Mouse (Mus musculus): ENCODE measurements around the gene Zfp963. TPM values are rescaled to one million over a fixed set of nuclear protein-coding genes. Genes with fewer than 3 reads are reported as not detected.
"Not testable (repeated sequence)": the region's sequence is repeated elsewhere in the genome, so short reads cannot be mapped to it uniquely, and the experiment has no call there.

The Zfp963 gene
- polyA plus RNA-seq, 1 experiment from 2014 or later: 5.8 TPM

GRCm38 (mm10) chr8:69740763-69741162 lies 9.0 kb downstream of the Zfp963 start:
- no peaks in the 10 kb centered on the region for H3K27me3 ChIP-seq (ENCODE audit: insufficient read depth, low read length)
- H3K27ac ChIP-seq (ENCODE audit: low read depth): no peak overlapping the region
- H3K9ac ChIP-seq: no peak overlapping the region
- no peak overlapping the region for H3K4me3 ChIP-seq (ENCODE audit: low read depth, low read length)
- ATAC-seq (ENCODE audit: insufficient read depth) (no peak), DNase-seq (no peak)
- H3K9me3 ChIP-seq (ENCODE audit: low read depth, low read length): no peaks in the 10 kb centered on the region
- no peaks in the 10 kb centered on the region for H3K4me1 ChIP-seq (ENCODE audit: insufficient read depth)
- no peak for TF ChIP-seq CTCF (IDR thresholded peaks at IDR 0.05; ENCODE audit: low read depth)
- WGBS: 80% methylated on average over 6 of the region's 6 CpGs
- H3K36me3 ChIP-seq (ENCODE audit: insufficient read depth): peaks cover 16% of the 10 kb centered on the region
- H3K4me2 ChIP-seq: no peak overlapping the region

- Histone ChIP-seq H3K27ac (ENCODE audit: low read depth) (no peak overlapping the region), H3K4me3 (ENCODE audit: low read depth, low read length) (no peak overlapping the region), H3K4me1 (ENCODE audit: insufficient read depth) (no peaks in the 10 kb centered on the region), H3K27me3 (ENCODE audit: insufficient read depth, low read length) (no peaks in the 10 kb centered on the region), H3K9ac (no peak overlapping the region), H3K9me3 (ENCODE audit: low read depth, low read length) (no peaks in the 10 kb centered on the region), H3K4me2 (no peak overlapping the region), H3K36me3 (ENCODE audit: insufficient read depth) (no peaks in the 10 kb centered on the region)
- 86% methylated on average over 1 of the region's 1 CpGs for WGBS
- DNase-seq (no peak), ATAC-seq (ENCODE audit: insufficient read depth) (no peak)
- no peak for TF ChIP-seq CTCF (IDR thresholded peaks at IDR 0.05; ENCODE audit: low read depth)
Observed at GRCm38 (mm10) chr8:69735495-69735894, 14.3 kb downstream of the Zfp963 start.

- Histone ChIP-seq H3K9ac (no peak overlapping the region), H3K27ac (ENCODE audit: low read depth) (no peak overlapping the region; the same call in 1 of the 2 replicates), H3K9me3 (ENCODE audit: low read depth, low read length) (no peaks in the 10 kb centered on the region), H3K4me3 (ENCODE audit: low read depth, low read length) (peak overlapping the region; percentile 94; the same call in 1 of the 2 replicates), H3K4me1 (ENCODE audit: insufficient read depth) (peaks cover 5% of the 10 kb centered on the region; the same call in 1 of the 2 replicates), H3K4me2 (peak overlapping the region; percentile 49), H3K27me3 (ENCODE audit: insufficient read depth, low read length) (no peaks in the 10 kb centered on the region), H3K36me3 (ENCODE audit: insufficient read depth) (0 out of 2 replicates have a peak, but pooled peaks cover 9% of the 10 kb centered on the region)
- no peak for TF ChIP-seq CTCF (IDR thresholded peaks at IDR 0.05; ENCODE audit: low read depth)
- no peak for DNase-seq
- ATAC-seq (ENCODE audit: insufficient read depth): peak; percentile 36
- WGBS: 37% methylated on average over 5 of the region's 5 CpGs
Observed at GRCm38 (mm10) chr8:69717232-69717580, 32.6 kb downstream of the Zfp963 start.

- under 1% methylated on average over 52 of the region's 52 CpGs for WGBS
- H3K4me3 ChIP-seq (ENCODE audit: low read depth, low read length): peak overlapping the region; percentile 94
- no peaks in the 10 kb centered on the region for H3K9me3 ChIP-seq (ENCODE audit: low read depth, low read length)
- ATAC-seq (ENCODE audit: insufficient read depth) (peak; percentile 99), DNase-seq (peak; percentile 98)
- peak overlapping the region; percentile 97 for H3K9ac ChIP-seq
- peaks cover 5% of the 10 kb centered on the region; the same call in 1 of the 2 replicates for H3K4me1 ChIP-seq (ENCODE audit: insufficient read depth)
- H3K27me3 ChIP-seq (ENCODE audit: insufficient read depth, low read length): no peaks in the 10 kb centered on the region
- 0 out of 2 replicates have a peak, but pooled peaks have one; percentile 11 for TF ChIP-seq CTCF (IDR thresholded peaks at IDR 0.05; ENCODE audit: low read depth)
- peak overlapping the region; percentile 100 for H3K27ac ChIP-seq (ENCODE audit: low read depth)
- peaks cover 11% of the 10 kb centered on the region; the same call in 1 of the 2 replicates for H3K36me3 ChIP-seq (ENCODE audit: insufficient read depth)
- peak overlapping the region; percentile 60 for H3K4me2 ChIP-seq
Observed at GRCm38 (mm10) chr8:69716403-69717231, 33.2 kb downstream of the Zfp963 start.

- Histone ChIP-seq H3K36me3 (ENCODE audit: insufficient read depth) (peaks cover 16% of the 10 kb centered on the region; the same call in 1 of the 2 replicates), H3K9me3 (ENCODE audit: low read depth, low read length) (no peaks in the 10 kb centered on the region), H3K9ac (peak overlapping the region; percentile 34), H3K27me3 (ENCODE audit: insufficient read depth, low read length) (no peaks in the 10 kb centered on the region), H3K4me2 (peak overlapping the region; percentile 60), H3K27ac (ENCODE audit: low read depth) (no peak overlapping the region), H3K4me1 (ENCODE audit: insufficient read depth) (peaks cover 5% of the 10 kb centered on the region; the same call in 1 of the 2 replicates), H3K4me3 (ENCODE audit: low read depth, low read length) (peak overlapping the region; percentile 94)
- ATAC-seq (ENCODE audit: insufficient read depth) (no peak), DNase-seq (no peak)
- 74% methylated on average over 6 of the region's 6 CpGs for WGBS
- no peak for TF ChIP-seq CTCF (IDR thresholded peaks at IDR 0.05; ENCODE audit: low read depth)
Observed at GRCm38 (mm10) chr8:69715366-69715765, 34.4 kb downstream of the Zfp963 start.

GRCm38 (mm10) chr8:69713516-69713915 lies 36.3 kb downstream of the Zfp963 start:
- DNase-seq: no peak

GRCm38 (mm10) chr8:69710624-69711023 lies 39.1 kb downstream of the Zfp963 start, which contains the start of gene Zfp869:
TSS of gene Zfp869 (minus strand) at chr8:69710724.
- H3K27me3 ChIP-seq (ENCODE audit: insufficient read depth, low read length); DNase-seq; H3K9me3 ChIP-seq (ENCODE audit: low read depth, low read length); H3K4me3 ChIP-seq (ENCODE audit: low read depth, low read length); ATAC-seq (ENCODE audit: insufficient read depth); H3K4me2 ChIP-seq; H3K9ac ChIP-seq; H3K4me1 ChIP-seq (ENCODE audit: insufficient read depth); H3K27ac ChIP-seq (ENCODE audit: low read depth): not testable (repeated sequence)
- H3K36me3 ChIP-seq (ENCODE audit: insufficient read depth): peaks cover 62% of the 10 kb centered on the region
- 93% methylated on average over 10 of the region's 10 CpGs for WGBS

More at GRCm38 (mm10) chr8:69713516-69713915, 36.3 kb downstream of the Zfp963 start:
- 83% methylated on average over 8 of the region's 8 CpGs for WGBS
- Histone ChIP-seq H3K4me1 (ENCODE audit: insufficient read depth) (peaks cover 5% of the 10 kb centered on the region; the same call in 1 of the 2 replicates), H3K27ac (ENCODE audit: low read depth) (no peak overlapping the region), H3K36me3 (ENCODE audit: insufficient read depth) (peaks cover 33% of the 10 kb centered on the region), H3K27me3 (ENCODE audit: insufficient read depth, low read length) (no peaks in the 10 kb centered on the region), H3K9ac (no peak overlapping the region), H3K9me3 (ENCODE audit: low read depth, low read length) (no peaks in the 10 kb centered on the region), H3K4me2 (no peak overlapping the region), H3K4me3 (ENCODE audit: low read depth, low read length) (no peak overlapping the region)
- ATAC-seq (ENCODE audit: insufficient read depth): no peak
- no peak for TF ChIP-seq CTCF (IDR thresholded peaks at IDR 0.05; ENCODE audit: low read depth)

Measured in lung, embryonic 14.5 days (tissue).